Mouse (Mus musculus) heart, postnatal 0 days (tissue): ENCODE measurements around the gene Aldh1l2.

Source experiments
- CTCF ChIP-seq: IDR thresholded peaks from 2 replicates; pipeline ENCODE4 v1.5.1; 2016; ENCODE audit warnings: antibody characterized with exemption, control low read depth, low read depth
- EP300 ChIP-seq: IDR thresholded peaks from 2 replicates; pipeline ENCODE4 v1.6.1; 2016; ENCODE audit warnings: antibody characterized with exemption, low read depth

DNA sequence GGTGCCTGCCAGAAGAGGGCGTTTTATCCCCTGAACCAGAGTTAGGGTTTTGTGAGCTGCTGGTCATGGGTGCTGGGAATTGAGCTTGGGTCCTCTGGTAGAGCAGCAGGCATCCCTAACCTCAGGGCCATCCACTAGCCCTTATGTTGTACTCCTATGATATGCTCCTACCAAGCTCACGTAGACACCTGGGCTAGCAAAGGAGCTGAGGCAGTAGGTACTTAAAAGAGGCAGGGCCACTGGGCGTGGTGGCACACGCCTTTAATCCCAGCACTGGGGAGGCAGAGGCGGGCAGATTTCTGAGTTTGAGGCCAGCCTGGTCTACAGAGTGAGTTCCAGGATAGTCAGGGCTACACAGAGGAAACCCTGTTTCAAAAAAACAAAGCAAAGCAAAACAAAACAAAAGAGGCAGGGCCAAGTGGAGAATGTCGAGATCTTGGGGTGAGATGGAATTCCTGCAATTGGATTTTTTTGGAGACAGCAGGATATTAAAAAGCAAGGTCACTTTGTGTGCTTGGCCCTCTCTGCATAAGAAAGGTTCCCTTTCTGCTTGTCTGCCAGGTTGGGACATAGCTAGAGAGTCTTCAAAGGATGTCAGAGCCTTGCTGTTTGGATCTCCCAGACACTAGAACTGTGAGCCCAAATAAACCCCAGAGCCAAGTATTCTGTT lies 5.5 kb upstream of the Aldh1l2 start:
- TF ChIP-seq CTCF (no peak), EP300 (no peak)
